Mouse (Mus musculus): Measurements from ENCODE around the gene Olfr1411. TPM values are rescaled to one million over a fixed set of nuclear protein-coding genes. Genes with fewer than 3 reads are reported as not detected.

The Olfr1411 gene
- polyA plus RNA-seq, 1 experiment from 2014 or later = not detected

DNA sequence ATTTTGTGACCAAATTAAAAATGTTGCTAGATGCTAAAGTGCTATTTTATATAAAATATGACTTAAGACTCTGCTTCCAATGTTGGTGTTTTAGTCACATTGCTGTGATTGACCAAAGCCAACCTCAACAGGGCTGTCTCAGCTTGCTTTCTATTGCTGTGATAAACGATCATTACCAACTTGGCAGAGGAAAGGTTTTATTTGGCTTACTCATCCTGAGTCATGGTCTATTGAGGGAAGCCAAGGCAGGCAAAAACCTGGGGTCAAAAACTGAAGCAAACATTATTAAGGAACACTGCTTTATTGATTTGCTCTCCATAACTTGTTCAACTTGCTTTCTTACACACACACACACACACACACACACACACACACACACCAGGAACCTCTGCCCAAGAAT, 21.8 kb downstream of the Olfr1411 start:
- no peaks in the 10 kb centered on the region for H3K9me3 ChIP-seq (ENCODE audit: control insufficient read depth, low read length)
- H3K4me2 ChIP-seq (ENCODE audit: low read depth, low read length) = no peak overlapping the region
- H3K4me1 ChIP-seq (replicated peaks; ENCODE audit: control insufficient read depth, insufficient read depth, low read length) = no peaks in the 10 kb centered on the region
- no peaks in the 10 kb centered on the region for H3K36me3 ChIP-seq (ENCODE audit: control insufficient read depth, insufficient read depth, low read length)
- H3K9ac ChIP-seq (ENCODE audit: low read length) = no peak overlapping the region
- no peak overlapping the region for H3K4me3 ChIP-seq (ENCODE audit: low read length)
- ATAC-seq (ENCODE audit: low read depth) = no peak
- WGBS = 67% methylated on average over 1 of the region's 1 CpGs
- no peaks in the 10 kb centered on the region; the same call in 1 of the 2 replicates for H3K27me3 ChIP-seq (ENCODE audit: control insufficient read depth, insufficient read depth, low read depth, low read length)
- H3K27ac ChIP-seq (ENCODE audit: low read length) = no peak overlapping the region

DNA sequence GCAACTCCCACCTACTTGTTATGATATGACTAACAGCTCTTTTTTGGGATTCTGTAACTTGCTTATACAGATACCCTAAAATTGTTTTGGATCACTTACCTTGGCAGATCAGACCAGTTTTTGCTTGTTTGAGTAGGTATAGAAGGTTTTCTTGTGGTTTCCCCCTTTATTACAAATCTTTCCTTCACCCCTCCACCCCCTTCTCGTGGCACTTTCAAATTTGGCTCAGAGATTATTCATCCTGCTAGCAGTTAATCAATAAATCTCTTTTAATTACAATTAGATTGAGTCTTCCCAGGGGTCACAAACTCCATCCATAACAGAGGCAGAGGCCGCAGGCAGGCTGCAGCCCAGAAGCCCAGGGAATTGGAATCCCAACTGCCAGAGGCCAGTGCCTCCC, 23.3 kb downstream of the Olfr1411 start, which contains the start of gene Olfr12:
Olfr12 (plus strand) TSS at position 301 of the 400 bp plus-strand sequence.
- ATAC-seq (ENCODE audit: low read depth) = no peak
- WGBS = 58% methylated on average over 2 of the region's 2 CpGs
- Histone ChIP-seq H3K9me3 (ENCODE audit: control insufficient read depth, low read length) (no peaks in the 10 kb centered on the region), H3K4me2 (ENCODE audit: low read depth, low read length) (no peak within 1 kb of the TSS), H3K4me1 (replicated peaks; ENCODE audit: control insufficient read depth, insufficient read depth, low read length) (no peaks in the 10 kb centered on the region), H3K27ac (ENCODE audit: low read length) (no peak within 1 kb of the TSS), H3K4me3 (ENCODE audit: low read length) (no peak within 1 kb of the TSS), H3K36me3 (ENCODE audit: control insufficient read depth, insufficient read depth, low read length) (no peaks in the 10 kb centered on the region), H3K27me3 (ENCODE audit: control insufficient read depth, insufficient read depth, low read depth, low read length) (no peaks in the 10 kb centered on the region; the same call in 1 of the 2 replicates), H3K9ac (ENCODE audit: low read length) (no peak within 1 kb of the TSS)

DNA sequence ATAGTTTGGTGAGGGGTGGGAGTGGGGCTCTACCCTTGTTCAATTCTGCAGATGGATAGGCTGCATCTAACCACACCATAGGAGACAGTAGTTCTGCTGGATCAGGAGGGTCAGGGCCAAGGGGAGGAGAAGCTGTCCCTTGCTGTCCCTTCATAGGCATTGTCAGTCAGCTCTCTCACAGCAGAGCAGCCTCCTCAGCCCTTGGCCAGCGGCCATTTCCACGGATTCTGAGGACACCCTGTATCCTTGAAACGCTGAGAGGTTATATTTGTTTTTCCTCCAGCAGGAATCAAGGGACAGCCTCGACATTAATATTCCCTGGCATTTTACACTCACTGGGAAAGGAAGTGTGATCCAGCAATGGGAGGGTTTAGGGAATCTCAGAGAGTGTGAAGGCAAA, 24.1 kb downstream of the Olfr1411 start:
- Histone ChIP-seq H3K9me3 (ENCODE audit: control insufficient read depth, low read length) (no peaks in the 10 kb centered on the region), H3K27ac (ENCODE audit: low read length) (no peak overlapping the region), H3K9ac (ENCODE audit: low read length) (no peak overlapping the region), H3K4me2 (ENCODE audit: low read depth, low read length) (no peak overlapping the region), H3K27me3 (ENCODE audit: control insufficient read depth, insufficient read depth, low read depth, low read length) (no peaks in the 10 kb centered on the region; the same call in 1 of the 2 replicates), H3K4me1 (replicated peaks; ENCODE audit: control insufficient read depth, insufficient read depth, low read length) (no peaks in the 10 kb centered on the region), H3K36me3 (ENCODE audit: control insufficient read depth, insufficient read depth, low read length) (no peaks in the 10 kb centered on the region), H3K4me3 (ENCODE audit: low read length) (no peak overlapping the region)
- no peak for ATAC-seq (ENCODE audit: low read depth)
- 32% methylated on average over 4 of the region's 4 CpGs for WGBS

DNA sequence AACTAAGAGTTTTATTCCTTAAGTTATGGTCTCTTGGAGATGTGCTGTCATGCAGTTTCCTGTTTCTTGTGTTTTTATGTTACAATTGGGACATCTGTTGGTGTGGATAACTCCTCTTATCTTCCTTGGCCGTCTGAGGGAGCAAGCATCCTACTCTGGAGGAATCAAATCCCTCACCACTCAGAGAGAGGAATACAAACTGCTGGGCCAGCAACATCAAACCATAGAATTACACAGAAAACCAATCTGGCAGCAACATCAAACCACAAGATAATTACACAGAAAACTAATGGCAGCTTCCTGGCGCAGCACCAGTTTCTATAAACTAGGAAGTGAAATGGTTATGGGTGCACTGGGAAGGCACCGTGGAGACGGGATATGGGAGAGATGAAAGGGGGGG, 34.0 kb downstream of the Olfr1411 start:
- no peaks in the 10 kb centered on the region for H3K9me3 ChIP-seq (ENCODE audit: control insufficient read depth, low read length)
- no peak for ATAC-seq (ENCODE audit: low read depth)
- H3K27me3 ChIP-seq (ENCODE audit: control insufficient read depth, insufficient read depth, low read depth, low read length) = no peaks in the 10 kb centered on the region
- H3K9ac ChIP-seq (ENCODE audit: low read length) = no peak overlapping the region
- WGBS = 27% methylated on average over 4 of the region's 4 CpGs
- no peak overlapping the region for H3K27ac ChIP-seq (ENCODE audit: low read length)
- H3K4me2 ChIP-seq (ENCODE audit: low read depth, low read length) = no peak overlapping the region
- H3K36me3 ChIP-seq (ENCODE audit: control insufficient read depth, insufficient read depth, low read length) = no peaks in the 10 kb centered on the region
- H3K4me1 ChIP-seq (replicated peaks; ENCODE audit: control insufficient read depth, insufficient read depth, low read length) = no peaks in the 10 kb centered on the region
- no peak overlapping the region for H3K4me3 ChIP-seq (ENCODE audit: low read length)

DNA sequence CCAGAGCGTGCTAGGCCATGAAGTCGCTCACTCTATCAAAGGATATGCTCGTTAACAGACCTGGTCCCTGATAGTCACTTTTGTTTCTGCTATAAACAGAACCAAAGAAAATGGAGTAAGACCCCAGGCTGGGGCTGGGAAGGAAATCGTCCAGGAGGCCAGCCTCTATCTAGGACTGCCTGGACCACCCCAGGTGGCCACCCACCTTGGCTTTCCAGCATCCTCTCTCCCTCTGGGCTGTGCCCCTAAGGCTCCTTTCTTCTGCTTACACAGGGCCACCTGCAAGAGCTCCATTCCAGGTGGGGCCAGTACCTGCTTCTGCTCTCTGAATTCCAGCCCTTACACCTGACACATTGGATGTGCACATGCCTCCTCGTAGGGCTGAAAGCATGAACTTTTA, 38.0 kb downstream of the Olfr1411 start:
- Histone ChIP-seq H3K27me3 (ENCODE audit: control insufficient read depth, insufficient read depth, low read depth, low read length) (no peaks in the 10 kb centered on the region), H3K4me1 (replicated peaks; ENCODE audit: control insufficient read depth, insufficient read depth, low read length) (no peaks in the 10 kb centered on the region), H3K27ac (ENCODE audit: low read length) (no peak overlapping the region), H3K4me3 (ENCODE audit: low read length) (no peak overlapping the region), H3K4me2 (ENCODE audit: low read depth, low read length) (no peak overlapping the region), H3K9me3 (ENCODE audit: control insufficient read depth, low read length) (no peaks in the 10 kb centered on the region), H3K9ac (ENCODE audit: low read length) (no peak overlapping the region), H3K36me3 (ENCODE audit: control insufficient read depth, insufficient read depth, low read length) (peaks cover 8% of the 10 kb centered on the region)
- WGBS = 73% methylated on average over 5 of the region's 5 CpGs
- ATAC-seq (ENCODE audit: low read depth) = no peak

DNA sequence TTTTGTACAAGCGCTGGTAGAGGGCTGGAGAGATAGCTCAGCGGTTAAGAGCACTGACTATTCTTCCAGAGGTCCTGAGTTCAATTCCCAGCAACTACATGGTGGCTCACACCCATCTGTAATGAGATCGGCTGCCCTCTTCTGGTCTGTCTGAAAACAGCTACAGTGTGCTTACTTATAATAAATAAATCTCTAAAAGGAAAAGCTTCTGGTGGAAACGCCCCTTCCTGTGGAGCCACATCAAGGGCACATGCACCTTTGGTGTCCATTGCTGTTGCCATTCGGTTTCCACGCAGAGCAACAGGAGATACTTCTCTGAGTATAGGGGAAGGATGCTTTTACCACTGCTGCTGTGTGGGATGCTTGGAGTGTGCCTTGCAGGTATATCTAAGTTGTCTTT, 38.7 kb downstream of the Olfr1411 start:
- H3K27me3 ChIP-seq (ENCODE audit: control insufficient read depth, insufficient read depth, low read depth, low read length) = no peaks in the 10 kb centered on the region

DNA sequence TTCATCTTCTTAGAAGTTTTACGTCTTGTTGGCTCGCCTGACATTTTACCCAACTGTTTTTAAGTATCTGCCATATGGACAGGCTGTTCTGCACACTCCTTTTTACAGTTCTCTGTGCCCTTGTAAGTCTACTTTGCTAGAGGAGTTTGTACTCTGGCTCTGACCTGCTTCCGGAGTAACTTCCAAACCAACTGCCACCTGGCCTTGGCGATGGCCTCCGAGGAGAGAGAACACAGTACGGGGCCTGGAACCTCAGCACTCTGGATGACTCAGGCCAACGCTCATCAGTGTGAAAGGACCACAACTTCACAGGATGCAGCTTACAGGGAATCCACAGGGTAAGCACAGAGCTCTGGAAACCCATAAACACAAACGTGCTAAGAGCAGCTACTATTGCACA, 39.5 kb downstream of the Olfr1411 start:
- no peak overlapping the region for H3K4me3 ChIP-seq (ENCODE audit: low read length)
- no peaks in the 10 kb centered on the region for H3K4me1 ChIP-seq (replicated peaks; ENCODE audit: control insufficient read depth, insufficient read depth, low read length)
- no peak overlapping the region for H3K4me2 ChIP-seq (ENCODE audit: low read depth, low read length)
- 77% methylated on average over 8 of the region's 8 CpGs for WGBS
- no peaks in the 10 kb centered on the region for H3K27me3 ChIP-seq (ENCODE audit: control insufficient read depth, insufficient read depth, low read depth, low read length)
- H3K36me3 ChIP-seq (ENCODE audit: control insufficient read depth, insufficient read depth, low read length) = peaks cover 13% of the 10 kb centered on the region
- no peak overlapping the region for H3K27ac ChIP-seq (ENCODE audit: low read length)
- H3K9ac ChIP-seq (ENCODE audit: low read length) = no peak overlapping the region
- H3K9me3 ChIP-seq (ENCODE audit: control insufficient read depth, low read length) = no peaks in the 10 kb centered on the region
- no peak for ATAC-seq (ENCODE audit: low read depth)

More for the DNA sequence above, 38.7 kb downstream of the Olfr1411 start:
- Histone ChIP-seq H3K4me3 (ENCODE audit: low read length) (no peak overlapping the region), H3K4me2 (ENCODE audit: low read depth, low read length) (no peak overlapping the region), H3K9ac (ENCODE audit: low read length) (no peak overlapping the region), H3K27ac (ENCODE audit: low read length) (no peak overlapping the region), H3K36me3 (ENCODE audit: control insufficient read depth, insufficient read depth, low read length) (peaks cover 13% of the 10 kb centered on the region), H3K4me1 (replicated peaks; ENCODE audit: control insufficient read depth, insufficient read depth, low read length) (no peaks in the 10 kb centered on the region), H3K9me3 (ENCODE audit: control insufficient read depth, low read length) (no peaks in the 10 kb centered on the region)
- 57% methylated on average over 6 of the region's 6 CpGs for WGBS
- no peak for ATAC-seq (ENCODE audit: low read depth)

DNA sequence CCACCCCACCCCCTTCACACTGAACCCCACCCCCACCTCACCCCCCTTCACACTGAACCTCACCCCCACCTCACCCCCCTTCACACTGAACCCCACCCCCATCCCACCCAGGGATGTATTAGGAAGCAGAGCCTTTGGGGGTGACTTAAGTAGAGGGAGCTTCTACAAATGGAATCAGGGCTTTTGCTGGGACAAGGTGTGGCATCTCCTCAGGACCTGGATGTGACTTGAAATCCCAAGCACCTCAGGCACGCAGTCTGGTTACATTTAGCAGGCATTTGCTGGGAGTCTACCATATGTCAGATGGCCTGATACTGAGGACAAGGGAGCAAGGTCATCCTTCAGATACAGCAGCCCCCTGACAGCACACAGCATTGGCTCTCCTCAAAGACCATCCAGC, 40.4 kb downstream of the Olfr1411 start:
- H3K9ac ChIP-seq (ENCODE audit: low read length) = no peak overlapping the region
- no peak overlapping the region for H3K27ac ChIP-seq (ENCODE audit: low read length)
- no peaks in the 10 kb centered on the region for H3K27me3 ChIP-seq (ENCODE audit: control insufficient read depth, insufficient read depth, low read depth, low read length)
- no peak overlapping the region for H3K4me3 ChIP-seq (ENCODE audit: low read length)
- H3K4me1 ChIP-seq (replicated peaks; ENCODE audit: control insufficient read depth, insufficient read depth, low read length) = no peaks in the 10 kb centered on the region
- H3K4me2 ChIP-seq (ENCODE audit: low read depth, low read length) = no peak overlapping the region
- ATAC-seq (ENCODE audit: low read depth) = no peak
- peaks cover 13% of the 10 kb centered on the region for H3K36me3 ChIP-seq (ENCODE audit: control insufficient read depth, insufficient read depth, low read length)
- WGBS = 48% methylated on average over 1 of the region's 1 CpGs
- no peaks in the 10 kb centered on the region for H3K9me3 ChIP-seq (ENCODE audit: control insufficient read depth, low read length)

DNA sequence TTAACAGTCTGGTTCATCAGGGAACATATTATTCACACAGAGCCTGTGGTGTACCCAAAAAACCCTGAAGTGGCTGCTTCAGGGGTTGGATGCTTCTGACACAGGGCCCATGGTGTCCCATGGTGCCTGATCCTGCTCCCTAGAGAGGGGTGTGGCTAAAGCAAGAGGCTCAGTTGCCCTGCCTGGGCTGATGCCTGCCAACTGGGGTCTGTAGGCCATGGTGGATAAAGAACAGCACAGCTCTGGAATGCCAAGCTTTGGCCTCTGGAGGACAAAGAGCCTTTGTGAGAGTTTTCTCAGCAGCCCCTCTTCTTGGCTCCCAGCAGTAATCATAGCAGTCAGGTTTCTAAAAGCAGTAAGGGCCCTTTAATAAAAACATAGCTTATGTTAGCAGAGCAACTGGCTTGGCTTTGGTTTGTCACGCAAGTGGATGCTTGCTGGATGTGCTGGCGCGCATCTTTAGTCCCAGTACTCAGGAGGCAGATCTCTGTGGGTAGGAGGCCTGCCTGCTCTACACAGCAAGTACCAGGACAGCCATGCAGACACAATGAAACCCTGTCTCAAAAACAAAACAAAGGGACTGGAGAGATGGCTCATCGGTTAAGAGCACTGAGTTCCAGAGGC, 40.9 kb downstream of the Olfr1411 start:
- no peaks in the 10 kb centered on the region for H3K4me1 ChIP-seq (replicated peaks; ENCODE audit: control insufficient read depth, insufficient read depth, low read length)
- no peak overlapping the region; the same call in 1 of the 2 replicates for H3K9ac ChIP-seq (ENCODE audit: low read length)
- ATAC-seq (ENCODE audit: low read depth) = no peak
- H3K27ac ChIP-seq (ENCODE audit: low read length) = no peak overlapping the region
- no peak overlapping the region for H3K4me2 ChIP-seq (ENCODE audit: low read depth, low read length)
- H3K36me3 ChIP-seq (ENCODE audit: control insufficient read depth, insufficient read depth, low read length) = peaks cover 13% of the 10 kb centered on the region
- H3K9me3 ChIP-seq (ENCODE audit: control insufficient read depth, low read length) = no peaks in the 10 kb centered on the region
- WGBS = 71% methylated on average over 4 of the region's 4 CpGs
- H3K27me3 ChIP-seq (ENCODE audit: control insufficient read depth, insufficient read depth, low read depth, low read length) = no peaks in the 10 kb centered on the region
- no peak overlapping the region for H3K4me3 ChIP-seq (ENCODE audit: low read length)

DNA sequence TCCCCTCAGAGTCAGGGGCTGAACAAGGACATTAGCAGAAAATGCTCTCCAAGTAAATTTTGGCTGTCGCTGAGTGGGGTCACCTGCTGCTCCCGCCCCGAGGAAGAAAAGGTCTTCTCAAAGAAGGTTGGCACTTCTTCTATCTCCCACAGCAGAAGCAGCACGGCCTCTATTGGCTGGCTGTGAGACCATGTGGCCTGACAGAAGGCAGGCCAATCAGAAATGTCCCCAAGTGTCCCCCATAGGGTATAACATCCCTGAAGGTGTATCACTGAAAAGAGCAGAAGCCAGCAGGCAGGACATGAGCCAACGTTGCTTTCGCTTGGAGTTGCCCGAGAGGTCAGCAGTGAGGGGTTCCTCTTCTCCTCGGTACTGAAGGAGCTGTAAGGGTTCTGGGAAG, 41.8 kb downstream of the Olfr1411 start:
- peaks cover 13% of the 10 kb centered on the region for H3K36me3 ChIP-seq (ENCODE audit: control insufficient read depth, insufficient read depth, low read length)
- peaks cover 8% of the 10 kb centered on the region for H3K4me1 ChIP-seq (replicated peaks; ENCODE audit: control insufficient read depth, insufficient read depth, low read length)
- 80% methylated on average over 8 of the region's 8 CpGs for WGBS
- H3K9me3 ChIP-seq (ENCODE audit: control insufficient read depth, low read length) = no peaks in the 10 kb centered on the region
- no peak overlapping the region for H3K27ac ChIP-seq (ENCODE audit: low read length)
- no peak overlapping the region for H3K9ac ChIP-seq (ENCODE audit: low read length)
- no peak overlapping the region for H3K4me2 ChIP-seq (ENCODE audit: low read depth, low read length)
- H3K4me3 ChIP-seq (ENCODE audit: low read length) = no peak overlapping the region
- H3K27me3 ChIP-seq (ENCODE audit: control insufficient read depth, insufficient read depth, low read depth, low read length) = no peaks in the 10 kb centered on the region
- ATAC-seq (ENCODE audit: low read depth) = no peak

Measured in lung, embryonic 16.5 days (tissue).